Mouse (Mus musculus) kidney, adult 9 months (tissue): ENCODE data around the gene Kcnk13.
"Not testable (repeated sequence)": the region's sequence is repeated elsewhere in the genome, so short reads cannot be mapped to it uniquely, and the experiment has no call there.

Experiments used
- DNase-seq: peaks from one replicate; pipeline ENCODE4 v3.0.0; 2022

The Kcnk13 gene

DNA sequence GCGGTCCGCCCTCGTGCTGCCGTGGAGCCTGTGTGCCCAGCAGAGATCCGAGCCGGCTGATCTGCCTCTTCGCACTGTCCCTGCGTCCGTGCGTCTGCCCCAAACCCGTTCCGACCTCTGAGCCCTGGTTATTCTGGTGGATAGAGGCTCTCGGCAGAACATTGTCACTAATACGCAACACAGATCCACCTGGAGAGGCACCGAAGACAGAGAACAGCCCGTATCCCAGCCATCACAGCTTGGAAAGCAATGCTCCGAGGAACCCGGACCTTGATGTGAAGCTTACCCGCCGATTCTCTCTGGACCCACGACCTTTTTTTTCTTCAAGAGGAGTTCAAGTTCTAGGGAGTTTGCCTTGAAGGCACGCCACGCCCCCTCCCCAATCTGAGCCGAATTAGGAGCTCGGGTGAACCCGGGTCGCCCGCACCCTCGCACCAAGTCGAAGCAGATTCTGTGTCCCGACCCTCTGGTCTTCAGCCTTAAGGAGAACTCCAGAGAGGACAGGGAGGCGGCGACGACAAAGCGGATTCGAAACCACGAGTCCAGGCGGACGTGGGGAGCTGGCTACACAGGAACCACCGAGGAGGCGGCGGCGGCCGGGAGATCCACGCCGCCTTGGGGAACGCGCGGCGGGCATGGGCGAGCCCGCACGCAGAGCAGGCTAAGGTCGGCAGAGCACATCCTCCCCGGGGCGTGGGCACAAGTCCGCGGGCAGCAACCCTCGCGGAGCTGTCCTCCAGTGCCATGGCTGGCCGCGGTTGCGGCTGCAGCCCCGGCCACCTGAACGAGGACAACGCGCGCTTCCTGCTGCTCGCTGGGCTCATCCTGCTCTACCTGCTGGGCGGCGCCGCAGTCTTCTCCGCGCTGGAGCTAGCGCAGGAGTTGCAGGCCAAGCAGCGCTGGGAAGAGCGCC, 1.2 kb downstream of the Kcnk13 start:
- no peak for DNase-seq

DNA sequence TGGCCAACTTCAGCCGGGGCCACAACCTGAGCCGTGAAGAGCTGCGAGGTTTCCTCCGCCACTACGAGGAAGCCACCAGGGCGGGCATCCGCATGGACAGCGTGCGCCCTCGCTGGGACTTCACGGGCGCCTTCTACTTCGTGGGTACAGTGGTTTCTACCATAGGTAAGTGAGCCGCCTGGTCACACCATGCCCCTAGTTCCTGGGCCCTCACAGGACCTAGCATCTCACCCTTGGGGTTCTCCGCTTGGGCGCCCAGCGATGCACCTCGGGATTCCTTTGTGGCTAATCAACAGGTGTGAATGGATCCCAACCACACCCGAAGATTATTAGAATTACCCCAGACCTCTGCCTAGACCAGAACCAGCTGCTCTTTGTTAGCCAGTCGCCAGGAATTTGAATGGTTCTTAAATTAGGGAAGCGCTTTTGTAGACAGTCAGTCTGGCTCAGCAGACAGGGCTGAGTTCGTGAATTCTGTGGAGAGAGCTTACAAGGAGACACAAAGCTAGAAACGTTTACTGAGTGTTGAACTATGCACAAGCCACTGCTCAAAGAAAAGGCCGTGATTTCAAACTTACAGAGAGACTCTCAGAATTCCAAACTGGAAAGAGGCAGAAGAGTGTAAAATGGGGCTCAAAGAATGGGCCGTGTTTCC, 1.9 kb downstream of the Kcnk13 start:
- DNase-seq = no peak

DNA sequence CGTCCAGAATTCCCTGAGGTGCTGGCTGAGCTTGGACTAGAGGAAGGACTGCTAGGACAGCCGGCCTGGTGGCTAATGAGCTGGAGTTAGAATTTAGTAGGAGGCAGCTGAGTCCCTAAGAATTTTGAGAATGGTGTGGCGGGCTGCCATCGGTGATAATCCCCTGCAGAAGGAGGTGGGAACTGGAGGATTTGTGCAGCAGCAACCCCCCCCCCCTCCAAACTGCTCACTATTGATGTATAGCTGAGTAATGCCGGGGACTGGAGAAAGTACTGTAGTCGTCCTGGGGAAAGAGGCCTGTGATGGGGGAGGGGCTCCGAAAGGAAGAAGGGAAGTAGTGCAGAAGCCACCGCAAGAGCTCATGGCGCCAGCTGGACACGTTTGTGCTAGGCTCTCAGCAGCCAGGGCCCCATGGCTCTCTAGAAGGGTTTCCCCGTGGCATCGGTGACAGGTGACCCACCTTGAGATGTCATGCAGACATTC, 2.6 kb downstream of the Kcnk13 start:
- DNase-seq = no peak

DNA sequence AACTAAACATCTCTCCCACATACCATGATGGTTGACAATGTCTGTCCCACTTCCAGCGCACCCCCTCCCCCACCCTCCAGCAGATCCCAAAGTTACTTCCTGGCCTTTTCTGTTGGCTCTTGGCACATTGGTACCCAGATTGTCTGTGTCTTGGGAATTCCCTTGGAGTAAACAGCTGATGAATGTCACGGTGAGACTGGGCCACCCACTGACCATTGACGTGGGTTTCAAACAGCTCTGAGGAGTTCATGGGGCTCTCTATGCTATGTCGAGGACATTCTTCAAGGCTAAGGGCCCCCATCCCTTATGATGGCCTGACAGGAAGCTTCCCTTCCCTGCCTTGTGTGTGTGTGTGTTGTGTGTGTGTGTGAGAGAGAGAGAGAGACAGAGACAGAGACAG, 5.6 kb downstream of the Kcnk13 start:
- no peak for DNase-seq

DNA sequence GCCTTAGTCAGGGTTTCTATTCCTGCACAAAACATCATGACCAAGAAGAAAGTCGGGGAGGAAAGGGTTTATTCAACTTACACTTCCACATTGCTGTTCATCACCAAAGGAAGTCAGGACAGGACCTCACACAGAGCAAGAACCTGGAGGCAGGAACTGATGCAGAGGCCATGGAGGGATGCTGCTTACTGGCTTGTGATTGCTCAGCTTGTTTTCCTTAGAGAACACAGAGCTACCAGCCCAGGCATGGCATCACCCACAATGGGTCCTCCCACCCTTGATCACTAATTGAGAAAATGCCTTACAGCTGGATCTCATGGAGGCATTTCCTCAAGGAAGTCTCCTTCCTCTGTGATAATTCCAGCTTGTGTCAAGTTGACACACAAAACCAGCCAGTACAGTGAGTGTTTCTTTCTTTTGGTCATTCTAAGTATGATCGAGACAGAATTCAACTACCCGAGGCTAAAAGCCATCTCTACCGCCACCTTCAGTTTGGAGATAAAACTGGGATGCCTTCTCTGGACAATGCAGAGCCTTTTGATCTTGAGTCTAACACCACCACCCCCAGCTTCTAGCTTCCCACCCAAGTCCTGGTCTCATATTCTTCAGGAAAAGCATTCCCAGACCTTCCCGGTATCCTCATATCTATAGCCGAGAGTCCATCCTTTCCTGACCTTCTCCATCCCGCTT, 7.1 kb downstream of the Kcnk13 start:
- not testable (repeated sequence) for DNase-seq

DNA sequence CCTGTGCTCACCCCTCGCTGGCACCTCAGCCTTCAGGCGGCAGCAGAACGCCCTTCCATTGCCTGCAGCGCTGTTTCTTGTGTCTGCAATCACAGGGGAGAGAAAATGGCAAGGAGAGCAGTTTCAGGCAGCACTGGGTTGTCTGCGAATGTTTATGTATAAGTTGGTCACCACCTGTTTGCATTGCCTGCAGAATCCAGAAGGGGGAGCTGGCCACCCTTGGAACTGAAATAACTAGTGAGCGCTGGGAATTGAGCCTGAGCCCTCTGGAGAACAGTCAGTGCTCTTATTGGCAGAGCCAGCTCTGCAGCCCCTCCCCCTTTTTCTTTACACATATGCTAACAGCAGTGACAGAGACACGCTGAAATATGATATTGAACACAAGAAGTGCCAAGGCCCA, 8.5 kb downstream of the Kcnk13 start:
- no peak for DNase-seq

DNA sequence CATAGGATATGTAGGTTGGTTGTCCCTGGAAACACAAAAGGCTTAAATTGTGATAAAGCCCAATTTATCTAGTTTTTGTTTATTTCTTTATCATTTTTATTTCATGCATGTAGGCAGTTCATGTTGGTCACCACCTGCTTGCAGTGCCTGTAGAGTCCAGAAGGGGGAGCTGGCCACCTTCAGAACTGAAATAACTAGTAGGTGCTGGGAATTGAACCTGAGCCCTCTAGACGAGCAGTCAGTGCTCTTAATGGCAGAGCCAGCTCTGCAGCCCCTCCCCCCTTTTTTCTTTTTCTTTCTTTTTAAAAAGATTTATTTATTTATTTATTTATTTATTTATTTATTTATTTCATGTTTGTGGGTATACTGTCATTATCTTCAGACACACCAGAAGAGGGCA, 9.4 kb downstream of the Kcnk13 start:
- DNase-seq = no peak

DNA sequence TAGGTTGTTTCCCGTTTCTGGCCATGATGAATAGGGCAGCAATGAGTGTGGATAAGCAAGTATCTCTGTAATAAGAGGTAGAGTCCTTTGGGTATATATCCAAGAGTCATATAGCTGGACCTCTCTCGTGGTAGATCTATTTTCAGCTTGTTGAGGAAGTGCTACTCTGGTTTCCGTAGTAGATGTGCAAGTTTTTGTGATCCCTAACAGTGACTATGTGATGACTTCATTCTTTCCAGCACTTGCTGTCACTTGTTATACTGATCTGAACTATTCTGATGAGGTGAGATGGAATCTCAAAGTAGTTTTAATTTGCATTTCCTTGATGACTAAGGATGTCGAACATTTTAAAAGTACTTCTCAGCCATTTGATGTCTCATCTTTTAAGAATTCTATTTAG, 15.2 kb downstream of the Kcnk13 start:
- no peak for DNase-seq

DNA sequence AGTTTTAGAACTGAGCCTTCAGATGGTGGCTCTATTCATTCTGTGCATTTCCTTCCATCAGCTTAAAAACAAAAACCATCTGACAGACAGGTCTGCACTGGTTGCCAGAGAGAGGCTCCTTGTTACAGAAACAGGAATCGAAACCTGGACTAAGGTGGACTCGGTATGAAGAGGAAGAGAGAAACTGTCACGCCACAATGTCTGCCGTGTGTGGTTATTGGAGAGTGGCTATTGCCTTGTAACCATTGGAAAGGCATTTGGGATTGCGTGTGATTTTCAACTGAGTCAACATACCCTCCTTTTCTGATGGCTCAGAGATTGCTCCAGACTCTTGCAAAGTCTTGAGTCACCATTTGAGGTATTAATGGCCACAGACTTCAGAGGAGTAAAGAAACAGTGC, 22.5 kb downstream of the Kcnk13 start:
- no peak for DNase-seq

DNA sequence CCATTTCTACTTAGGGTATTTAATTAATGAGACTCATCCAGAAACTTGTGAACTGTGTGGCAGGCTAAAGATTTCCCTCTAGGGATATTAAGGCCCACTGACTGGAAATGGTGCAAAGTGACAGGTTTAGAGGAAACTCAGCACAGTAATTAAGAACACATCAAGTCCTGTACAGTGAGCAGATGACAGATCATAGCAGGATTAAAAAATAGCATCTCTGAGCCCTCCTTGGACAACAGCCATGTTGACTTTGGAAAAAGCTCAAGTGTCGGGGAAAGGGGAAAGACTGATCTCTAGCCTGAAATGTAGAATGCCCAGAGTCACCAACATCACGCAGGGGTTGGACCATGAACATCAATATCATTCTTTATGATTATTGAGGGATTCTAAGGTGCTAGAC, 23.8 kb downstream of the Kcnk13 start:
- no peak for DNase-seq

DNA sequence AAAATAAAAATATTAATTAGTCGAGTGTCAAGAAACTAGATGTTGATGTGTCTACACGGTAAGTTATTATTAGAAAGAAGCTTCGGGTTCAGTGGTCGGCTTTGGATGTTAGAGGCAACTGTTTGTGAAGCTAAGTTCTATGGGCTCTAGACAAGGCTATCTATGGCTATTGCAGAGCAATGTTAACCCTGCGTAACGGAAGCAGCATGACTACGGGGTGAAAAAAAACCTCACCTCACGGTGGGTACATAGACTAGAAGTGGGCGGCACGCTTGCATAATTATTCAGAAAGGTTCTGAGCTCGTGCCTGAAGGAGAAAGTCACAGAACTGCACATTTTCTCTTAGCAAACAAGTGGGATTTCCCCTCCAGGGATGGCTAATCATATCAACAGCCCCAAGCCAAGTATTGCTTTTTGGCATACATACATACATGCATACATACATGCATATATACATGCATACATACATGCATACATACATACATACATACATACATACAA, 28.1 kb downstream of the Kcnk13 start:
- DNase-seq = no peak

DNA sequence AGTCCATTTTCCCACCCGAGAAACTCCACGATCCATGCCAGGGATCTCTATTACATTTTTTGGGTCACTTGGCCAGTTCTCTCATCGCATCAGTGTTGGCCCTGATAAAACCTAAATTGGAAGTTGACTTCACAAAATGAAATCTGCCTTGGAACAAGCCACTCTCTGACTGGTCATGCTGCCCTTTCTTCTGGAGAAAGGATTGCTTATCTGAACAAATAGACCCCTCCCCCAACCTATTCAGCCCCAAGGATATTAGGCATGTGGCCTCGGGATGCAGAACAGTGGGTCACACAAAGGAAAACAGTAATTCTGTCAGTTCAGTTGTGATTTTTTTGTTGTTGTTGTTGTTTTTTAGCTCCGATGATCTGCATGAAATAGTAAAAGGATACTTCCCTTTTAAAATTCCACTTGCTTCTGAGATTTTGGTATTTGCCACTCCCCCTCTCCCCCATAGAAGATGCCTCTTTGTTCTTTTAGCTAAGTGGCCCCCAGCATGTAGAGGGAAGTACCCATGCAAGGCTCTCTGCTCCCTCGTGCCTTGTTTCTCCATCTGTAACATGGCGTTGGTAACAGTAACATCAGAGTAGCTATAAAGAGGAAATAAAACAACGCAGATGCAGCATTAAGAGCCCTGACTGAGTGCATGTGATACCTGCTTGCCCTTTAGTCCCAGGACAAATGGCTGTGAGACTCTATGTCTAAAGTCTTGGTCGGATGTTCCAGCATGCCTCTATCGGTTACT, 29.0 kb downstream of the Kcnk13 start:
- no peak for DNase-seq

DNA sequence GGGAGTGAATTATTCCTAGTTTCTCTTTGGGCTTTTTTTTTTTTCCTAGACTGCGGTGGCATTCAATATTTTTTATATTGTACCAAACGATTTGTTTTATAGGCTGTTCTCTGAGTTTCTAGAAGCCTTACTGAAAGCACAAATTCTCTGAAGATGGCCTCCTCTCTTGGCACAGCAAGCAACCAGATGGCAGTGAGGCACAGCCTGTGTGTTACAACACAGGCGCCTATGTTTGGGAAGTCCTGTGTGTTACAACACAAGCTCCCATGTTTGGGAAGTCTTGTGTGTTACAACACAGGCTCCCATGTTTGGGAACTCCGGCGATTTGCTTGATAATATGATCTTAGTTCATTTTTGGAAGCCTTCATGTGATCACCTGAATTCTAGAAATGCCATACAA, 31.7 kb downstream of the Kcnk13 start:
- no peak for DNase-seq

DNA sequence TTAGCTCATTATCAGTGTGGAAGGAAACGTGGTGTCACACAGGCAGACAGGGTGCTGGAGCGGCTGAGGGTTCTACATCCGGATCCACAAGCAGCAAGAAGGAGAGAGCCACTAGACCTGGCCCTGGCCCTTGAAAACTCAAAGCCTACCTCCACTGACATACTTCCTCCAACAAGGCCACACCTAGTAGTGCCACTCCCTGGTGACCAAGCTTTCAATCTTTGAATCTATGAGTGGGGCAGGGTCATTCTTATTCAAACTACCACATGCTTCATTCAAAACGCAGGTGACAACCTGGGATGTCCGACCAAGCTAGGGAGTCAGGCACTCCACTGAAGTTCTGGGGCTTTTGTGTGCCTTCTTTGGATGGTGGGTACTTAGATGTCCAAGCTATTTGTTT, 35.4 kb downstream of the Kcnk13 start:
- no peak for DNase-seq

DNA sequence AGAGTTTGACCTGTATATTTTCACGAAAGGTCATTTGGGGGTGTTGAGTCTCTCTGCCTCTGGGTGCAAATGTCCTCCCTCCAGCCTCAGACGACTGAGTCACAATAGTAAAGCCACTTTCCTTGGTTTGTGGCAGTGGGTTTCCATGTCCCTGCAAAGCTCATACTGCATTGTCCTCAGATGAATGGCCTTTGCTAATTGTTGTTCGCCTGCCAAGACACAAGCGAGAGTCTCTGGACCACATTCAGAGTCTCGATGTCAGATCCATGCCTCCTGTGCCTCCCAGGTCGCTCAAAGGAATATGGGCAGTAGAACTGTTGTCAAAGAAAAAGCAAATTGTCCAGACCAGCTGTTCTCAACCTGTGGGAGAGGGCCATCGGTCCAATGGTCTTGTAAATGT, 36.1 kb downstream of the Kcnk13 start:
- no peak for DNase-seq

DNA sequence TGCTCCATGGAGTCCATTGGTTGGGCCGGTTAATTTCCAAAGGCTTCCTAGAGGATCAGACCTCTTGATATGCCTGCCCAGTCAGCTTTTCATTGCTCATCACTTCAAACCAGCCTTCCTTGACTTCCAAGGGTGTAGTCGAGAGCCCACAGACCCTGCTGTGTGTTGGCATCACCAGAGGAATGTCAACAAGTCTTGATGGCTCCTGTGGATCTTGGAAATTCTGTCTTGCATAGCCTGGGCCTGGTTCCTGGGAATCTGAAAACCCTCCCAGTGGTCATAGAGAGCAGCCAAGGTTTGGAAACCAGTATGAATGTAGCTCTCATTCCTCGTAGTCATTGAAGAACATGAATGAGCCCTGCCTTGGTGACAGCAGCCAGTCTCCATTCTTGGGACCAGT, 36.9 kb downstream of the Kcnk13 start:
- no peak for DNase-seq

DNA sequence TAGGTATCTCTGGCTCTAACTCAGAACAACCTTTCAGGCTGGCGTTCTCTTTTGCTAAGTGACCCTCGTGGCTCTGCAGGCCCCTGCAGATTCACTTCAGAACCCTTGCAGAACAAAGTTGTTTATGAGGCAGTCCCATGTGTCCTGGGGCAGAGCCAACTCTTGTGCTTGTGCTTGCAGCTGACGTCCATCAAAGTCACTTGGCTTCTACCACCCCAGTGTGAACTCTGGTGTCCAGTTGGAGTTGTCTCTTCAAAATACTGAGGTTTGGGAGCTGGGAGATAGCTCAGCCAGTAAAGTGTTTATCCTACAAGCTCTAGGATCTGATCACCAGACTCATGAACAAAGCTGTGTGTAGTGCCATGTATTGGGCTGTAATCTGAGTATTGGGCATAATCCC, 37.6 kb downstream of the Kcnk13 start:
- DNase-seq = no peak

DNA sequence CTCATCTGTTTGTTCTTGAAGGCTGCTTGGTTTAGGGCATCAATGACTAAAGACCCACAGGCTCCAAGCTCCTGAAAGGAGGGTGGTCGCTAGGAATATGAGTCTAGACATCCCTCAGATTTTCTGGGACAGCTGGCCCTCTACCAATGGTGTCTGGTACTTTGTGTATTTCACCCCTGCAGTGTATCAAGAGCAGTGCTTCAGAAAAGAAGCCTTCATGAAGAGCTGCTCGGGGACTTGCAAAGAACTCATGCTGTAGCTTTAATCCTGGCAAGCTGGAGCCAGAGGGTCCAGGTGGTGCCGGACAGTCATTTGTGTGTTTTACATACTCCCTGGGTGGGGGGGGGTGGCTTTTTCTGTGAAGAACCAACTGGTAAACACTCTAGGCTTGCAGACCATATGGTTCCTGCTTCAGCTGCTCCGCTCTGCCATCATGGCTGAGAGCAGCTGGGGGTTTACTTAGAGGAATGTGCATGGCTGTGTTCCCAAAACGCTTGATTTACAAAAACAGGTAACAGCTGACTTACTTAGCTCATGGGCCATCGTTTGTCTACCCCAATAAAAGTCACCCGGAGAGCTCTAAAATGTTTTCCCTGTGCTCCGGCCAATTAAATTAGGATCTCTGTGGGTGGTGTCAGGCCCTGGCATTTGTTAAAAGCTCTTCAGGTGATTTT, 38.8 kb downstream of the Kcnk13 start:
- no peak for DNase-seq

DNA sequence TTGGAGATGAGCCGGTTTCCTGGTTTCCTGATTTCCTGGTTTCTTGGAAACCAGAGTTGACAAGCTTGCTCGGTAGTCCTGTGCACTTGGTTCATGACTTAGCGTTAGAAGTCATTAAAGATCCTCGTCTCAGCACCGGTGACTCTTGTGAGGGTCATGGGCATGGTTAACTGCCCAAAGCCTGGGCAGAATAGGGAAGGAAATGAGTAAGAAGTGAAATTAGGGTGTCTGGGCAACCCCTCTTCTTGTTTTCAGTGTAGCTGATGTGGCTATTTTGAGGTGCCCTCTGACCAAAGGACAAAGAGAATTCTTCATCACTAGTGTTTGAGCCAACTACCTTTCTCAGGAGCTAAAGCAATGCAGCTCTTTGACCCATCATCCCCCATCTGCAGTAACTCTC, 41.0 kb downstream of the Kcnk13 start:
- peak; percentile 13 for DNase-seq

DNA sequence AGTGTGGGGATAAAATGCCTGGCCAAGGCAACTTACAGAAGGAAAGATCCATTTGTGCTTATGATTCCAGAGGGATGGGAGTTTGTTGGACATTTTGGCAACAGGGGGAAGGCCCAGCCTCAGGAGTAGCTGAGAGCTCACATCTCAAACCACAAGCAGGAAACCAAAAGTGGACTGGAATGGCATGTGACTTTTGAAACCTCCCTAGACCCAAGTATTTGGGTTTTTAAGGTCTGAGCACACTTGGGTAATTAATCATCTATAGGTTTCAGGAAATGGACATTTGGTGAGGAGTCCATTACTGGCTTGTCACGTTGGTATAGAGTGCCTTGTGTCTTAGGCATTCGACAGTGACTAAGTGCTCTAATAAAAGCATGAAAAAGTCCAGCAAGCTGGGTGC, 42.4 kb downstream of the Kcnk13 start:
- no peak for DNase-seq

DNA sequence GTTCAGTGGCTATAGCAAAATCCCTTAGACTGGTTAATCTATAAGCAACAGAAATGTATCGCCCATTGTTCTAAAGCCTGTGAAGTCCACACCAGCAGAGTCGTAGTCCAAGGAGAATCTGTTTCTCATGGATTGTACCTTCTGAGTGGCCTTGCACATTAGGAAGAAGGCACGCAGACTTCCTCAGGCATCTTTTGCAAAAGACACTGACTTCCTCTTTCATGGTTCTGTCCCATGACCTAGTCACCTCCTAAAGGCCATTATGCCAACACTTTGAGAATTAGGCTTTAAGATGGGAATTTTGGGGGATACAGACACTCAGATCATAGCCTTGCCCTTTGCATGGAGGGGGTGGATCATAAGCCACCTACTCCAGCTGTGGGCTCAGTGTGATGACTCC, 48.5 kb downstream of the Kcnk13 start:
- DNase-seq = no peak

DNA sequence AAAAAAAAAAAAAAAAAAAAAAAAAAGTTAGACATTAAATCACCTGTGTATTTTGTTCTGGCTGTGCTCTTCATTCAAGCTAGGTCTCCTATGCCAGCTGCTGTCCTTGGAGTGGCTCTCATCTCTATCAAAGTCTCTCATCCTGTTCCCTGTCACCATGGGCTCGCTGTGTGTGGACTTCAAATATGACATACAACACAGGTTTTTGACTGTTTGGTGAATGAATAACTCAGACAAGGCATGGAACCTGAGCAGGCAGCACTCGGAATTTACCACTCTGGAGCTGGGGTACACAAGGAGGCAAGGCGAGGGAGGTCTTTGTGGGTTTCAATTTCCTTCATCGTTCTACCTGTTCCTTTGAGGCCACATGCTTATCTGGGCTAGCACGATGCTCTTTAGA, 50.8 kb downstream of the Kcnk13 start:
- no peak for DNase-seq
